Mouse (Mus musculus): Measurements from ENCODE around the gene Rcc2.

Gene Rcc2

GRCm38 (mm10) chr4:140700269-140701018 lies at the start of gene Rcc2:
Rcc2 (plus strand) TSS chr4:140700541.
- DNase-seq (ENCODE audit: low spot score), result no peak

- DNase-seq (ENCODE audit: low spot score), result no peak
Measured at GRCm38 (mm10) chr4:140653835-140654583, 46.3 kb upstream of the Rcc2 start.

DNA sequence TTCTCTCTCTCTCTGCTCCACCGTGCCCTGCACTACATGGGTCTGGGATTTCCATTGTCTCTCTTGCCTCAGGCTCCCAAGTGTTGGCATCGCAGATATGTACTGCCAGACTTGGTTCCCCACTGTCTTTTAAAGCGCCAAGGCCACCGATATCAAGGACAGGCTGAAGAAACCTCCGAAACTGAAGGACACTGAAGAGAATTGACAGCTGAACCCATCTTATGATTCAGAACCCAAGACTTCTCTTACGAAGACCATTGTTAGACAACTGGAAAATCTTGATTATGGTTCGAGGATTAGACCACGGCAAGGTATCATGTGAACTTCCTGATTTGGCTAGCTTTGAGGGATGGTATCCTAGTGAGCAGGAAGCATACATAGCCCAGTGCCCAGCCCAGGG lies 45.5 kb upstream of the Rcc2 start:
- no peak for DNase-seq (ENCODE audit: low spot score)

DNA sequence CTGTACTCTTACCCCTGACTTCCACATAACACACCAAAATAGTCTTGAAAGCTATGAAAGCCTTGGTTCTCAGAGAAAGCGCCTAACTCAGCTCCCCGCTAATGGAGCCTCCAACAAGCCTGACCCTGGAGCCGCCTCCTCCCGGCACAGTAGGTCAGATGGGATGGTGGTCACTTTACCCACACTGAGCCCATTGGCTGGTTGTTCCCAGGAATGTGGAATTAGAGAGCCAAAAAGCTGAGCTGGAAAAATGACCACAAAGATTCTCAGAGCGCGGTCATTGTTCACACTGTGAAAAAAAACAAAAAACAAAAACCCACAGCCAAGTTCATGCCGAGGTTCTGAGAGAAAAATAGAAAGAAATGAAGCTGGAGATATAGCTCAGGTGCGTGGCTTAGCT lies 43.8 kb upstream of the Rcc2 start:
- no peak for DNase-seq (ENCODE audit: low spot score)

GRCm38 (mm10) chr4:140657681-140658575 lies 42.4 kb upstream of the Rcc2 start:
- DNase-seq (ENCODE audit: low spot score), result peak; percentile 64

- no peak for DNase-seq (ENCODE audit: low spot score)
Measured at GRCm38 (mm10) chr4:140661406-140662022, 38.8 kb upstream of the Rcc2 start.

DNA sequence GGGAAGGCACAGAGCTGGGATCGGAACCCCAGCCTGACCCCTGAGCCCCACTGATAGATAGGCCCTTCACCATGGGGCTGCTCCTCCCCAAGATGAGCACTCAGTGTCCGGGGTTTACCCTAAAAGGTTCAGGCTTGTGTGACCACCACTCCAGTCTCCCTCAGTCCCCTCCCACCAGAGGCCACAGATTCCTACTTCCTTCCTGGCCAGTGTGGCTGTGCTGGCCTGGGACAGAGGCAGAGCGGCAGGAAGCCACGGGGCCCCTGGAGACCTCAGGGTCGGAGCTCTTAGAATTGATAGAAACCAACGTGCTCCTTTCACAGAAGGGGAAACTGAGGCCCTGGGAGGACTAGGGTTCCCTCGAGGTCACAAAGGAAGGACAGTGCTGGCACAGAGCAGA lies 37.9 kb upstream of the Rcc2 start:
- no peak for DNase-seq (ENCODE audit: low spot score)

GRCm38 (mm10) chr4:140662882-140663585 lies 37.3 kb upstream of the Rcc2 start:
- DNase-seq (ENCODE audit: low spot score), result no peak

GRCm38 (mm10) chr4:140665053-140665452 lies 35.3 kb upstream of the Rcc2 start:
- DNase-seq (ENCODE audit: low spot score), result no peak

GRCm38 (mm10) chr4:140665760-140666159 lies 34.6 kb upstream of the Rcc2 start, which contains the start of gene Arhgef10l:
Arhgef10l (minus strand) TSS chr4:140666012.
- peak; percentile 55 for DNase-seq (ENCODE audit: low spot score)

- no peak for DNase-seq (ENCODE audit: low spot score)
Measured at GRCm38 (mm10) chr4:140667802-140668201, 32.5 kb upstream of the Rcc2 start.

DNA sequence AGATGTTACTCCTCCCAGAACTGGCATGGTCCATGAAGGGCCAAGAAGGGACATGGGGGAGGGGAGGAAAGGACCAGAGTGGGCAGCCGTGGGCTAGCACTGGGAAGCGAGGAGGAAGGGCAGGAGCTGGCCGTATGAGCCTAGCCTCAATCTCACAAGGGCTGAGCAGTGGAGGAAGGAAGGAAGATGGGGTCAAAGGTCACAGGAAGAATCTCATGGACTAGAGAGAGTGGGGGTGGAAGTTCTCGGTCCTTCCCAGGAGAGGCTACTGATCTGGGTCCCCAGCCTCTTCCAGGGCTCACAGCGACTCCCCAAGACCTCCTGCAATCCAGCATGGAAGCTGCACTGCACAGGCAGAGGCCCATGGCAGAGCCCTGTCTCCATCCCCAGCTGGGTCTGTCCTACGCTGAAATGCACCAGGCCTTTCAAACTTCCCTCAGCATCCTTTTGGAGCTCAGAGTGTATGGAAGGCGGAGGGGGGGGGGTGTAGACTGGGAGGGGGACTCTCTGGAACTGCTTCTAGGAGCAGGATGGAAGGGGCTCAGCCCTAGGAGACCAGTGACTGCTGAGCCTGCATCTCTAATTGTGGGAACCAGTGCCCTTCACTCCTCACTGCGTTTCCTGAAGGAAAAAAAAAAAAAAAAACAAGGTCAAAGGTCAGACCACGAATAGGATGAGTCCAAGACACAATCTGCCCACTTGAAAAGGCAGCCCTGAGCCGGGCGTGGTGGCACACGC lies 26.6 kb upstream of the Rcc2 start:
- DNase-seq (ENCODE audit: low spot score), result no peak

- peak; percentile 44 for DNase-seq (ENCODE audit: low spot score)
Measured at GRCm38 (mm10) chr4:140674345-140674926, 25.9 kb upstream of the Rcc2 start.

GRCm38 (mm10) chr4:140679038-140679437 lies 21.3 kb upstream of the Rcc2 start:
- DNase-seq (ENCODE audit: low spot score), result no peak

DNA sequence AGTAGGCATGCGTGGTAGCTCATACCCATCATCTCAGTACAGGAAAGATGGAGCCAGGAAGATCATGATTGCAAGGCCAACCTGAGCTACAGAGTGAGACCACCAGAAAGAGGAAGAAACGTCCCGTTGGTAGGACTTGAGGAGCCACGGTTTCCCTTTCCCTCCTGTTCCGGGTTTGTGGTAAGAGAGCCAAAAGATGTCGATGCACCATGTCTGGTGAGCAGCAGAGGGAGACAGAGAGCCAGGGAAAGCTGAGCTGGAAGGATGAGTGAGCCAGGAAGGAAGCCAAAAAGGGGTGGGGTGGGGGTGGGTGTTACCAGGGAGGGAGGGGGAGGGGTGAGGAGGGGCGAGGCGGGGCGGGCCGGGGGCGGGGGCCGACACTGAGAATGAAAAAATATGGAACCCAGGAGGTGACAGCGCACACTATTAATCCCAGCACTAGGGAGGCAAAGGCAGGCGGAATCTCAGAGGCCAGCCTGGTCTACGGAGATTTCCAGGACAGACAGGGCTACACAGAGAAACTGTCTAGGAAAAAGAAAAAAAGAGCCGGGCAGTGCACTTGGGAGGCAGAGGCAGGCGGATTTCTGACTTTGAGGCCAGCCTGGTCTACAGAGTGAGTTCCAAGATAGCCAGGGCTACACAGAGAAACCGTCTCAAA lies 20.5 kb upstream of the Rcc2 start:
- no peak for DNase-seq (ENCODE audit: low spot score)

DNA sequence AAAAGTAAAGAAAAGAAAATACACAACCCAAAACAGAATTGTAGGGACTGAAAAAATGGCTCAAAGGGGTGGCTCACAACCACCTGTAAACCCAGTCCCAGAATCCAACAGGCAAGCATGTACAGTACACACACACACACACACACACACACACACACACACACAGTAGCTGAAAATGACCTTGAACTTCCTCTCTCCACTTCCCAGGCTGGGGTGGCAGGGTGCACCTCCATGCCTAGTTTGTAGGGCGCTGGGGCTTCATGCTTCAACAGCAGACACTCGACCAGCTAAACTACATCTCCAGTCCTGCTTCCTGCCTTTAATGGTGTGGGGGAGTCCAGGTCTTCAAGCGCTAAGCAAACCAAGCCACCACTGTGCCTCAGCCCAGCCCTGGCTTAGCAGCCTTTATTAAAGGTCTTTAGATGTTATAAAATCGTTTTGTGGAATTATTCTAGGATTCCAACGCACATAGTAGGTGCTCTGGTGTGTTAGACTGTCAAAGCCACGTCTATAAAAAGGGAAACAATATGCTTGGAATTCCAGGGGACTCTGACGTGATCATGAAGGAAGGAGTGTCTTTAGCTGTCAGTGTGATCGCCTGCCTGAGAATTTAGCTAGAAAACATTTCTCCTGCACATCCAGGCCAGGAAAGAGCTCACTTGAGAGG lies 19.5 kb upstream of the Rcc2 start:
- DNase-seq (ENCODE audit: low spot score), result no peak

GRCm38 (mm10) chr4:140683608-140684007 lies 16.7 kb upstream of the Rcc2 start:
- DNase-seq (ENCODE audit: low spot score), result no peak

DNA sequence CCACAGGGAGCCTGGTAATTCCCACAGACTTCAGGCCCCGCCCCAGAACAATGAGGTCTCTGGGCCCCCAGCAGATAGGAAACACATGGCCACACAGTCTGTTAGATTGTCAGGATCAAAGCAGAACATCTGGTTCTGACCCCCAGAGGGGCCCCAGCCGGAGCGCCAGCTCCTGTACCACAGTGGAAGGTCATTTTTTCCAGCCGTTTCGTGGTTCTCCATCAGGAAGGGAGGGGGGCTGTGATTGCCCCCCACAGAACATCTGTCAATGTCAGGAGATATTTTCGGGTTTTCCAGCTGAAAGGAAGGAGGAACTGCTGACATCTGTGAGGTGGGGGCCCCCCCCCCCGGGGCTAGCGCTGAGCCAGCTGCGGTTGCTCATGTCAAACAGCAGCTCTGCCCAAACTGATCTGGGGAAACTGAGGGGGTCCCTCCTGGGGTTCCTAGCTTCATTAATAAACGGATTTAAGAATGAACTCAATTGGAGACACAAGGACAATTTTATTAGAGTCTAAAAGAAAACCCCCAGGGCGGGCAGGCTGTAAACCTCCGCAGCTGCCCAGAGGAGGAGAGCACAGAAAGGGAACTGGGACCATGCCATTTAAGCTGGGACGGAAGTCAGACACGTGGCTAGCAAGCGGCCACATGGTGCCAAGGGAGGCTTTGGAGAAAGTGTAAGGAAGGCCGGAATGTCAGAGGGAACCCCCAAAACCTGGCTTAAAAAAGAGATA lies 16.0 kb upstream of the Rcc2 start:
- no peak for DNase-seq (ENCODE audit: low spot score)

Data from ovary, adult 18-20 months (tissue).